Mouse (Mus musculus) kidney, embryonic 16.5 days (tissue): Measurements from ENCODE around the gene Abcb4. TPM values are rescaled to one million over a fixed set of nuclear protein-coding genes. Genes with fewer than 3 reads are reported as not detected.

ENCODE experiments used
- ATAC-seq: fragments of 200-750 bp; cut with Nextera tagmentation; 2 replicates; pipeline ENCODE4 v1.8.0; 2017; ENCODE audit warnings: moderate TSS enrichment; ENCODE audit not compliant: low FRiP score, low TSS enrichment
- H3K27ac ChIP-seq: fragments of 300-500 bp; sonication (generic); 2 replicates; pipeline ENCODE4 v1.5.1; 2014; ENCODE audit warnings: low read length
- H3K27me3 ChIP-seq: fragments of 300-500 bp; sonication (generic); 2 replicates; pipeline ENCODE4 v1.6.1; 2014; ENCODE audit warnings: low read length, control low read depth, mixed read lengths; ENCODE audit not compliant: insufficient read depth
- H3K36me3 ChIP-seq: fragments of 300-500 bp; sonication (generic); 2 replicates; pipeline ENCODE4 v1.6.1; 2014; ENCODE audit warnings: low read length, control low read depth, mixed read lengths; ENCODE audit not compliant: insufficient read depth
- H3K4me1 ChIP-seq: fragments of 300-500 bp; sonication (generic); 2 replicates; pipeline ENCODE4 v1.6.1; 2014; ENCODE audit warnings: low read length, control low read depth, mixed read lengths; ENCODE audit not compliant: insufficient read depth
- H3K4me2 ChIP-seq: fragments of 300-500 bp; sonication (generic); replicated peaks from 2 replicates; pipeline ENCODE4 v1.6.1; 2014; ENCODE audit warnings: low read depth, low read length
- H3K4me3 ChIP-seq: fragments of 300-500 bp; sonication (generic); 2 replicates; pipeline ENCODE4 v1.5.1; 2014; ENCODE audit warnings: mild to moderate bottlenecking, low read length
- H3K9ac ChIP-seq: fragments of 300-500 bp; sonication (generic); replicated peaks from 2 replicates; pipeline ENCODE4 v1.6.1; 2014; ENCODE audit warnings: low read length
- H3K9me3 ChIP-seq: fragments of 300-500 bp; sonication (generic); 2 replicates; pipeline ENCODE4 v1.6.1; 2016; ENCODE audit warnings: low read length, control low read depth
- WGBS: fragments of 180-500 bp; shearing (Covaris S2); extraction: QIAGEN DNeasy Blood & Tissue Kit; methylation state at CpG from one replicate; pipeline ENCODE4 v1.1.7; 2014; 5-methylcytosine and 5-hydroxymethylcytosine counted together
- polyA plus RNA-seq: library from polyadenylated mRNA; unstranded; fragments of >200 nt; fragmentation: Nextera tagmentation; extraction: Ambion mirVana; gene quantifications from 2 replicates; pipeline ENCODE4 v1.2.1, GENCODE M21; 2015

The Abcb4 gene
- polyA plus RNA-seq, 1 experiment from 2014 or later, result 0.09 TPM

DNA sequence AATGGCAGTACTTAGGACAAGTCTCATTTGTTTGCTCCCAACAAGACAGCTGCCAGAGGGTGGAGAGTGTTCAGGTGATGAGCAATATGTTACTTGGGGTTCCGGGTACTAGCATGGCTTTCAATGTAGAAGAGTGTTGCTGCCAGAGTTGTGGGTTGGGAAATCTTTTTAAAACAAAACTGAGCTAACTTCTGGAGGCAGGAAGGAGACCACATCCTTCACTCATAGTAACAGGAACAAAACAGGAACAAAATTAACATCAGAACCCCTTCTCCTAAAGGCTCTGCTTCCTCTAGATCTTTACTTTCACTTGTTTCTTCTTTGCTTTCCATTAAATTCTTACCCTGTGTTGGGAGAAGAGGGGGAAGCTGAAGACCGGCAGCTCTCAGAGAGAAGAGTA is 60.1 kb downstream of the Abcb4 start:
- H3K27me3 ChIP-seq, result no peaks in the 10 kb centered on the region
- WGBS, result 78% methylated on average over 2 of the region's 2 CpGs
- H3K4me3 ChIP-seq, result no peak overlapping the region
- no peak overlapping the region for H3K4me2 ChIP-seq
- H3K27ac ChIP-seq, result no peak overlapping the region
- ATAC-seq, result no peak
- H3K4me1 ChIP-seq, result no peaks in the 10 kb centered on the region
- no peaks in the 10 kb centered on the region for H3K36me3 ChIP-seq
- H3K9me3 ChIP-seq, result no peaks in the 10 kb centered on the region
- no peak overlapping the region for H3K9ac ChIP-seq

DNA sequence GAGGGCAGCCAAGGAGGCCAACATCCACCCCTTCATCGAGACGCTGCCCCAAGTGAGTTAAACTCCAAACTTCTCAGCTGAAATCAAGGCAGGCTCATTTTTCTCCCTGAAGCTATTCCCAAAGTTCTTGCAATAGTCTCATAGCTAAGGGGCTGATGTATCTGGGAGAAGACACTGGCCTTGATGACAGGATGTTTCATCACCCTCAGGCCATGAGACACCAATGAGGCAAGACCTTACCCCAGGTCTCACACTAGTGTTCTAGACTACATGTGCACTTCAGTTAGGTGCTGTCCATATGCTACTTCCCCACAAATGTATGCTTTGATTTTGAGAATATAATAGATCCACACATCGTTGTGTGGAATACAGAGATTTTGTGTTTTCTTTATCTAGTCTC is 62.0 kb downstream of the Abcb4 start:
- Histone ChIP-seq H3K27me3 (no peaks in the 10 kb centered on the region), H3K9me3 (no peaks in the 10 kb centered on the region), H3K27ac (no peak overlapping the region), H3K36me3 (no peaks in the 10 kb centered on the region), H3K4me2 (no peak overlapping the region), H3K4me3 (no peak overlapping the region), H3K9ac (no peak overlapping the region), H3K4me1 (no peaks in the 10 kb centered on the region)
- WGBS, result 96% methylated on average over 3 of the region's 3 CpGs
- ATAC-seq, result no peak

DNA sequence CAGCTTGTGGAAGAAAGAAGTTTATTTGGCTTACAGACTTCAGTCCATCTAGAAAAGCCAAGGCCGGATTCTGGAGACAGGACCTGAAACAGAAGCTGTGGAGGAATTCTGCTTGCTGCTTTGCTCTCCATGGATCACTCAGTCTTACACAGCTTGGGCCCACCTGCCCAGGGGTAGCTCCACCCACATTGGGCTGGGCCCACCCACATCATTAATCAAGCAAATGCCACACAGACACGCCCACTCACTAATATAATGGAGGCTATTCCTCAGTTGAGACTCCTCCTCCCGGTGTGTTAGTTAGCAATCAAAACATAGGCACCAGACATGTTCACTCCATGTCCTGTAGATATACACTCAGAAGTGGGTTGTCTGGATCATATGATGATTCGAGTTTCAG is 67.0 kb downstream of the Abcb4 start:
- H3K4me3 ChIP-seq, result no peak overlapping the region
- 82% methylated on average over 4 of the region's 4 CpGs for WGBS
- H3K36me3 ChIP-seq, result peaks cover 18% of the 10 kb centered on the region
- H3K9me3 ChIP-seq, result no peaks in the 10 kb centered on the region
- H3K27me3 ChIP-seq, result no peaks in the 10 kb centered on the region
- no peak overlapping the region for H3K9ac ChIP-seq
- H3K27ac ChIP-seq, result no peak overlapping the region
- no peaks in the 10 kb centered on the region for H3K4me1 ChIP-seq
- H3K4me2 ChIP-seq, result no peak overlapping the region
- ATAC-seq, result no peak

DNA sequence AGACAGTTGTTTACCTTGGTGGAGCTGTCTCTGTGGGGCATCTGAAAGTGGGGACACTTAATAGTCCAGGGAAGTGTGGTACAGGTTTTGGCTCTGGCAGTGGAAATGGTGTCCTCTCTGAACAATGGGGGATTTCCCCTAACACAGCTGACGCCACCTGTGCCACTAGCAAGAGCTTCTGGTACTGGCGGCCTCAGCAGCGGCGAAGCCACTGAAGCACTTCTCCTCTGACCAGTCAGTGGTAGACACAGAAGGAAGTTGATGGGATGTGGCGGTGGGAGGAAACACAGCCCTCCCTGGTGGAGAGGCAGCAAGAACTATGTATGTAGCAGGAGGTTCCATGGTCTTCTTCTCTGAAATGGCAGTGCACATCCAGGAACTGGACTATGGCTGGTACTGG is 71.0 kb downstream of the Abcb4 start:
- Histone ChIP-seq H3K4me1 (no peaks in the 10 kb centered on the region), H3K27ac (no peak overlapping the region), H3K36me3 (peaks cover 42% of the 10 kb centered on the region), H3K4me3 (no peak overlapping the region), H3K4me2 (no peak overlapping the region), H3K9me3 (no peaks in the 10 kb centered on the region), H3K27me3 (no peaks in the 10 kb centered on the region), H3K9ac (no peak overlapping the region)
- ATAC-seq, result no peak
- 87% methylated on average over 5 of the region's 5 CpGs for WGBS

DNA sequence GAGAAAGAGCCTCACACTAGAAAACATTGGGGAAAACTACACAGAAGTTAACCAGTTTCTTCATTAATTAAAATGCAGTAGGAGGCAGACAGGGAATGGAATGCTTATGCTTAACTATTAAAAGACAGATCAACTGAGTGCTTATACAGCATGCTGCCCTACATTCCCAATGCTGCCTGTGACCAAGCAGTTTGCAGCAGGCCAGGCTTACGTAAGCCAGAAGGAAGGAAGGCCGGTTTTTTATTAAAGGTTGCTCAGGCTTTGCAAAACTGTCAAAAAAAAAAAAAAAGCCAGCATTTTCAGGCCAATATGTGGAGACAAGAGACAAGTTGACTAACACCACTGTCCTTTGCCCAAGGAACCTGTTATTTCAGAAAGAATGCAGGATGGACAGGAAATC is 77.2 kb downstream of the Abcb4 start:
- 90% methylated on average over 2 of the region's 2 CpGs for WGBS
- H3K9ac ChIP-seq, result no peak overlapping the region
- no peaks in the 10 kb centered on the region for H3K4me1 ChIP-seq
- no peak overlapping the region for H3K4me3 ChIP-seq
- H3K9me3 ChIP-seq, result no peaks in the 10 kb centered on the region
- no peaks in the 10 kb centered on the region for H3K27me3 ChIP-seq
- H3K36me3 ChIP-seq, result peaks cover 60% of the 10 kb centered on the region
- ATAC-seq, result no peak
- no peak overlapping the region for H3K27ac ChIP-seq
- H3K4me2 ChIP-seq, result no peak overlapping the region

DNA sequence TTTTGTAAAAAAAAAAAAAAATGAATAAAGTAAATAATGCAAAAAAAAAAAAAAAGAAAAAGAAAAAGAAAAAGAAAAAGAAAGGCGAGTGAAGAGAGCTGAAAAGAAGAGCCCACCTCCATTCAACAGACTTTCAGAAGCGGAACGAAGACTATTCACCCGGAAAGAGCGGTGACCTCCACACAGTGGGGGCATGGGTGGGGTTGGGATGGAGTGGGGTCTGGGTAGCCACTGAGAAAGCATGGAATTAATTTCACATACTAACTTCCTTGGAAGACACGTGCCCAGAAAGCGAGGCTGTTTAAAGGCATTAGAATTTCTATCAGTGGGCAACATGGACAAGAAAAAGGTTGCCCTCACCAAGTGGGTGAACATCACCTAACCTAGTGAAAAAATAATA is 78.8 kb downstream of the Abcb4 start:
- H3K27me3 ChIP-seq, result no peaks in the 10 kb centered on the region
- no peak for ATAC-seq
- H3K4me2 ChIP-seq, result no peak overlapping the region
- H3K9ac ChIP-seq, result no peak overlapping the region
- no peaks in the 10 kb centered on the region for H3K9me3 ChIP-seq
- peaks cover 53% of the 10 kb centered on the region for H3K36me3 ChIP-seq
- WGBS, result 87% methylated on average over 7 of the region's 7 CpGs
- no peaks in the 10 kb centered on the region for H3K4me1 ChIP-seq
- no peak overlapping the region for H3K27ac ChIP-seq
- no peak overlapping the region for H3K4me3 ChIP-seq

DNA sequence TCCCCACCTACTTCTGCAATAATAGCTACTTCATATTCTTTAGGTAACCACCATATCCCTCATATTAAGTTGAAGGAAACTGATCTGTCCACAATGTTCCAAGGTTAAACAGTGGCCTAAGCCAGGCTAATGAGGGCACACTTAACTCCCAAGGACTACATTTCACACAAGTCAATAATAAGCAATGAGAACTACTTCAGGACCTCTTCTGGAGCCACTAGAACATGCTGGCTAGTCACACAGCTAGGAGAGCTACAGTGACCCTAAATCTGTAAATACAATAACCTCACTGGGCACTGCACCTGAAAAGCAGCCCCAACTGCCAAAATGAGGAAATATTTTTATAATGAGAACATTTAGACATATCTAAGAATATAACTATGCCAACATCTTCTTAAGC is 81.2 kb downstream of the Abcb4 start:
- Histone ChIP-seq H3K4me3 (no peak overlapping the region), H3K36me3 (peaks cover 35% of the 10 kb centered on the region), H3K4me1 (no peaks in the 10 kb centered on the region), H3K9ac (no peak overlapping the region), H3K27me3 (no peaks in the 10 kb centered on the region), H3K9me3 (no peaks in the 10 kb centered on the region), H3K27ac (no peak overlapping the region), H3K4me2 (no peak overlapping the region)
- no peak for ATAC-seq

DNA sequence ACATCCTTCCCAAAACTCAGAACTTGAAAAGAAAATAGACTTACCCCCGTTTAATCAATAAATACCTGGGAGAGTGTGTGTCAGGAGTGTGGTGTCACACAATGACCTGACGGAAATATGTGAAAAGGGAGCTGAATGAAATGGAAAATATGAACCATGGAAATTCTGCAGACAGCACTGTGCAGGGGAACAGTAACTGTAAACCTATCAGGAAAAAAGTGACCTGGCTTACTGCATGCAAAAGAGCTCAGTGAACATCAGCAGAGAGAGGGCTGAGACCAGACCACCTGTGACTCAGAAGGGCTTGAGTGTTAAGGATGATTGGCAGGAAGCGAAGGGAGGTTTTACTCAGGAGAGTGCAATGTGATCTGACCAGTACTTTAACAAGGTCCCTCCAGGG is 92.0 kb downstream of the Abcb4 start:
- H3K9me3 ChIP-seq, result no peaks in the 10 kb centered on the region
- H3K27me3 ChIP-seq, result no peaks in the 10 kb centered on the region
- no peak overlapping the region for H3K4me2 ChIP-seq
- H3K36me3 ChIP-seq, result peaks cover 40% of the 10 kb centered on the region
- no peak overlapping the region for H3K9ac ChIP-seq
- ATAC-seq, result no peak
- H3K4me3 ChIP-seq, result no peak overlapping the region
- no peak overlapping the region for H3K27ac ChIP-seq
- no peaks in the 10 kb centered on the region for H3K4me1 ChIP-seq
- 84% methylated on average over 3 of the region's 3 CpGs for WGBS

DNA sequence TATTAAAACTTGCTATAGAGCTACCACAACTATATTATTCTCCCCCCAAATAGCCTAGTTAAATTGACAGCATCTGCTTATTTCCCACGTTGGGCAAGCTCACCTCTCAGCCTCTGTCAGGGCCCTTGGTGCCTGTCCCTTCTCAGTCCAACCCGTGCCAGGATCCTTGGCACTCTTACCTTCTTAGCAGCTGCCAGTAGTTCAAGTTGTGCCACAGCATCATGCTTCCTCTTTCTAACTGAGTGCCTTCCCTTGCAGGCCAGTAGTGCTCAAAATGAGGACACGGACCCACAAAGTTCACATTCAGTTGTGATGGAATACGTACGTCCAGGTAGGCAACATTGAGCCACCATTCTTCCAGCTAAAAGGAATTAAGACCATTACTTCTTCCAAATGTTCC is 94.4 kb downstream of the Abcb4 start:
- H3K9me3 ChIP-seq, result no peaks in the 10 kb centered on the region
- H3K9ac ChIP-seq, result no peak overlapping the region
- no peaks in the 10 kb centered on the region for H3K4me1 ChIP-seq
- no peaks in the 10 kb centered on the region for H3K27me3 ChIP-seq
- 96% methylated on average over 5 of the region's 5 CpGs for WGBS
- no peak overlapping the region for H3K27ac ChIP-seq
- no peak overlapping the region for H3K4me2 ChIP-seq
- ATAC-seq, result no peak
- H3K36me3 ChIP-seq, result peaks cover 40% of the 10 kb centered on the region
- no peak overlapping the region for H3K4me3 ChIP-seq

DNA sequence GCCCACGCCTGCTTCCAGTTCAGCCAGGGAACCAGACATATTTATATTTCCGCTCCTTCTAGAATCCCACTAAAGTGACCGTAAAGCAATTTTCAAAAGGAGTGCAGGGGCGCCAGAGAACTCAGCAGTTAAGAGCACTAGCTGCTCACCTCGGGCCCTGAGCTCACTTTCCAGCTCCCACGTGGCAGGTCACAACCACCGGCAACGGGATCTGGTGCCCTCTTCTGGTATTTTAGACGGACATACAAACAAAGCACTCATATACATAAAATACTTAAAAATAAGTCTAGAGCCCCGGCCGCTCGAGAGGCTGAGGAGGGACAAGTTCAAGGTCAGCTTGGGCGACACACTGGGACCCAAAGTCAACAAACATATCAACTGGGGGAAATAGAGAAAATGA is 97.0 kb downstream of the Abcb4 start:
- no peak overlapping the region for H3K4me3 ChIP-seq
- no peak overlapping the region for H3K9ac ChIP-seq
- H3K27me3 ChIP-seq, result no peaks in the 10 kb centered on the region
- 0 out of 2 replicates have a peak, but pooled peaks cover 8% of the 10 kb centered on the region for H3K4me1 ChIP-seq
- H3K4me2 ChIP-seq, result no peak overlapping the region
- peaks cover 44% of the 10 kb centered on the region for H3K36me3 ChIP-seq
- no peak for ATAC-seq
- 86% methylated on average over 13 of the region's 13 CpGs for WGBS
- H3K9me3 ChIP-seq, result no peaks in the 10 kb centered on the region
- H3K27ac ChIP-seq, result no peak overlapping the region

DNA sequence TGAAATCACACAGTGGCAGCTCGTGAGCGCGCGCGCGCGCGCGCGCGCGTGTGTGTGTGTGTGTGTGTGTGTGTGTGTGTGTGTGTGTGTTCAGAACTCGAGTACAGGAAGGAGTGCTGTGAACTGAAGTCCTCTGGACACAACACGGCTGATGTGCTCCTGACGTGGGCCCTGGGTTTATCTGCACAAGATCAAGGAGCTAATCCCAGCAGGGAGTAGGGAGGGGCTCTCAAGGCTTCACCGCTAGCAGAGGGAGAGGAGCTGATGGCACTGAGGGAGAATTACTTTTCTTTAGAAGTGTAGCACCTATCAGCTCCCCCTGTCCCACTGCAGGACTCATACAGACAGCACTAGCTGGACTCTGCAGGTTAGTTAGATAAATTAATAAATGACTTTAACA is 98.1 kb downstream of the Abcb4 start:
- no peak for ATAC-seq
- whole genome bisulfite sequencing, result 94% methylated on average over 16 of the region's 16 CpGs
- H3K27me3 ChIP-seq, result no peaks in the 10 kb centered on the region
- peaks cover 37% of the 10 kb centered on the region for H3K36me3 ChIP-seq
- H3K9me3 ChIP-seq, result no peaks in the 10 kb centered on the region
- 0 out of 2 replicates have a peak, but pooled peaks cover 8% of the 10 kb centered on the region for H3K4me1 ChIP-seq
- H3K4me3 ChIP-seq, result no peak overlapping the region
- no peak overlapping the region for H3K27ac ChIP-seq
- no peak overlapping the region for H3K9ac ChIP-seq
- no peak overlapping the region for H3K4me2 ChIP-seq
